Mouse (Mus musculus) heart, embryonic 15.5 days (tissue): ENCODE data around the gene Itpr3. TPM values are rescaled to one million over a fixed set of nuclear protein-coding genes. Genes with fewer than 3 reads are reported as not detected.

Experiments
- ATAC-seq: fragments of 200-750 bp; cut with Nextera tagmentation; replicated peaks from 2 replicates; pipeline ENCODE4 v1.8.0; 2017; ENCODE audit warnings: low read depth, moderate TSS enrichment; ENCODE audit not compliant: insufficient number of reproducible peaks, insufficient read depth, low FRiP score
- H3K27ac ChIP-seq: fragments of 300-500 bp; sonication (generic); 2 replicates; pipeline ENCODE4 v1.5.1; 2015; ENCODE audit warnings: mild to moderate bottlenecking, inconsistent platforms
- H3K27me3 ChIP-seq: fragments of 300-500 bp; sonication (generic); 2 replicates; pipeline ENCODE4 v1.6.1; 2015; ENCODE audit warnings: inconsistent platforms
- H3K36me3 ChIP-seq: fragments of 300-500 bp; sonication (generic); 2 replicates; pipeline ENCODE4 v1.6.1; 2015; ENCODE audit warnings: mild to moderate bottlenecking, inconsistent platforms
- H3K4me1 ChIP-seq: fragments of 300-500 bp; sonication (generic); replicated peaks from 2 replicates; pipeline ENCODE4 v1.6.1; 2015; ENCODE audit warnings: inconsistent platforms
- H3K4me2 ChIP-seq: fragments of 300-500 bp; sonication (generic); 2 replicates; pipeline ENCODE4 v1.6.1; 2015; ENCODE audit warnings: inconsistent platforms, mild to moderate bottlenecking, moderate library complexity
- H3K4me3 ChIP-seq: fragments of 300-500 bp; sonication (generic); 2 replicates; pipeline ENCODE4 v1.5.1; 2015; ENCODE audit warnings: mild to moderate bottlenecking, inconsistent platforms
- H3K9ac ChIP-seq: fragments of 300-500 bp; sonication (generic); 2 replicates; pipeline ENCODE4 v1.6.1; 2015; ENCODE audit warnings: mild to moderate bottlenecking, inconsistent platforms
- H3K9me3 ChIP-seq: fragments of 300-500 bp; sonication (generic); replicated peaks from 2 replicates; pipeline ENCODE4 v1.6.1; 2016; ENCODE audit warnings: inconsistent platforms
- WGBS: fragments of 180-500 bp; shearing (Covaris S2); methylation state at CpG from one replicate; pipeline ENCODE4 v1.1.7; 2015; ENCODE audit warnings: mixed read lengths; 5-methylcytosine and 5-hydroxymethylcytosine counted together
- polyA plus RNA-seq: library from polyadenylated mRNA; unstranded; fragments of >200 nt; fragmentation: Nextera tagmentation; extraction: Ambion mirVana; gene quantifications from 2 replicates; pipeline ENCODE4 v1.2.1, GENCODE M21; 2015

Gene Itpr3
- polyA plus RNA-seq, 1 experiment from 2014 or later: 1.4 TPM

- Histone ChIP-seq H3K27ac (no peak overlapping the region), H3K9me3 (no peaks in the 10 kb centered on the region), H3K9ac (no peak overlapping the region), H3K4me1 (peaks cover 20% of the 10 kb centered on the region), H3K4me2 (no peak overlapping the region), H3K27me3 (no peaks in the 10 kb centered on the region), H3K36me3 (no peaks in the 10 kb centered on the region), H3K4me3 (no peak overlapping the region)
- WGBS: 80% methylated on average over 10 of the region's 10 CpGs
- ATAC-seq: no peak
These were observed 74.1 kb downstream of the Itpr3 start for GRCm38 (mm10) chr17:27131240-27131665.

DNA sequence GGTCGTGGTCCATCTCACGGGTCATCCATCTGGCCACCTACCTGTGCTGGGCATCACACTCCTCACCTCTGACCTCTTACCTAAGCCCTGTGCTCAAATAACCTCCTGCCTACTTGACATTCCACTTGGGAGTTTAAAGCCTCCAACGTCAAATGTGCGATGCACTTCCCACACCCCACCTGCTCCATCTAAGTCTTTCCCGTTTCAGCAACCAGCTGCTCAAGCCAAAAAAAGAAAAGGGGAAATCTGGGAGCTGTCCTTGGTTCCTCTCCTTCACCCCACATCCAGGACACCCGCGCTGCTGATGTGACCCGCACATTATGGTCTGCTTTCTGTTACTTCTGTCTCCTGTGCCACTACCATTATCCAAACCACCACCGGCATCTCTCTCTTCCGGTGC is 75.1 kb downstream of the Itpr3 start:
- Histone ChIP-seq H3K36me3 (no peaks in the 10 kb centered on the region), H3K4me1 (peaks cover 20% of the 10 kb centered on the region), H3K27me3 (no peaks in the 10 kb centered on the region), H3K4me2 (no peak overlapping the region), H3K4me3 (no peak overlapping the region), H3K9me3 (no peaks in the 10 kb centered on the region), H3K27ac (no peak overlapping the region), H3K9ac (no peak overlapping the region)
- 87% methylated on average over 10 of the region's 10 CpGs for WGBS
- no peak for ATAC-seq

DNA sequence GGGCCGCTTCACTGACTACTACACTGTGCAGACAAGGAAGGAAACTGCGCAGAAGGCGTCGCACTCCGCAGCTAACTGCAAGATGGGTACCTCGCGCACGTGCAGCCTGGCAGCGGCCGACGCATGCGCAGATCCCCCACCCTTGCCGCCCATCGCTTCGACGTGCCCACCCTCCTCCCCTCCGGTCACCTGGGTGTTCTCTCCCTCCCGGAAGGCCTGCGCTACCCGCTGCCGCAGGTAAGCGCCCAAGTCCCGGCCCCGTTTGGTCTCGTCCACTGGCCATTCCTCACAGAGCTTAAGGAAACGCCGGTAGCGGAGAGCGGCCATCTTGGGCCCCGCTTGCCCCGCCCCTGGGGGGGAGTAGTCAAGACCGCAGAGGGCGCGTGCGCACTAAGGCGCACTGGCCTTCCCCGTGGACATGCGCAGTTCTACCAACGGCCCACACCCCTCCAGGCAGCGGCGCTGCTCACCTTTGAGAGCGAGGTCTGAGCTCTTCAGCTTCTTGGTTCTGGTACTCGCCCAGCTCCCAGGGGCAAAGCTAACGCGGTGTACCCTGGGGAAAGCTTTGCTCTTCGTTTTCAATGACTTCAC is 76.5 kb downstream of the Itpr3 start, which contains the start of gene Uqcc2:
Uqcc2 (minus strand) TSS at position 366 of the 591 bp plus-strand sequence.
- ATAC-seq: peak; percentile 97
- no peaks in the 10 kb centered on the region for H3K27me3 ChIP-seq
- under 1% methylated on average over 46 of the region's 46 CpGs for WGBS
- peak within 1 kb of the TSS; percentile 63 for H3K4me2 ChIP-seq
- peak within 1 kb of the TSS; percentile 72 for H3K9ac ChIP-seq
- H3K27ac ChIP-seq: peak within 1 kb of the TSS; percentile 75
- peak within 1 kb of the TSS; percentile 79 for H3K4me3 ChIP-seq
- H3K9me3 ChIP-seq: no peaks in the 10 kb centered on the region
- H3K36me3 ChIP-seq: no peaks in the 10 kb centered on the region
- H3K4me1 ChIP-seq: peaks cover 20% of the 10 kb centered on the region

- Histone ChIP-seq H3K27ac (no peak overlapping the region), H3K4me3 (peak overlapping the region; percentile 79), H3K27me3 (no peaks in the 10 kb centered on the region), H3K4me1 (peaks cover 20% of the 10 kb centered on the region), H3K36me3 (no peaks in the 10 kb centered on the region), H3K4me2 (peak overlapping the region; percentile 63), H3K9ac (no peak overlapping the region; the same call in 1 of the 2 replicates), H3K9me3 (no peaks in the 10 kb centered on the region)
- WGBS: 25% methylated on average over 9 of the region's 9 CpGs
- ATAC-seq: no peak
These were observed 77.1 kb downstream of the Itpr3 start for GRCm38 (mm10) chr17:27134187-27134586.

DNA sequence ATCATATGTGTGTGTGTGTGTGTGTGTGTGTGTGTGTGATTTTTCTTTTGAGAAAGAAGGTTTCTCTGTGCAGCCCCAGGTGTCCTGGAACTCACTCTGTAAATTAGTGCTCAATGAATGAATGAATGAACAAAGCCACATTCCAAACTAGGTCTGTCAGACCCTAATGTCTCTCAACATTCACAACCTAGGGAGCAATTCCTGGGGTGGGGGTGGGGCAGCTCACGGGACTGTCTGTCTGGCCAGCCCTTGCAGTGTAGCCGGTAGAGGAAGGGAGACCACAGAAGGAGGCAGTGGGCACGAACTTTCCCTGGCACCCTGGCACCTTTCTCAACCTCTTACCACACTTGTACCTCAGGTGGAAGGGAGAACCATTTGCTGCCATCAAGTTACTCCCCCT is 77.6 kb downstream of the Itpr3 start:
- no peak overlapping the region for H3K27ac ChIP-seq
- ATAC-seq: no peak

DNA sequence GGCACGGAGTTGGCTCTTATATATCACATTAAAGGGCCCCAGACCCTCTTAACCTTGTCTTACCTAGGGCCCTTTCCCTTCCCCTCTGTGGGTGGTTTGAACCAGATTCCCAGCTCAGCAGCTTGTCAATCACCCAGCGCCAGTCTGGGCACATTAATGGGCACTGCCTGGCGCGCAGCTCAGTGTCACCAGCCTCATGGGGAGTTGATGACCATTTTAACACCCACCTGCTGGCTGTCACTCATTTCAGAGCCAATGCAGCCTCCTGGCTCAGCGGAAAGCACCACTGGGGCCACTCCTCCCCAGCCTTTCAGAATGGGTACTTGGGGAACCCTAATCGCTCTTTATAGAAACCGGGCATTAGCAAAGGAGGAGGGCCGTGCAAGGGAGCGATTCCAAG is 81.3 kb downstream of the Itpr3 start:
- peaks cover 5% of the 10 kb centered on the region for H3K4me1 ChIP-seq
- no peaks in the 10 kb centered on the region for H3K9me3 ChIP-seq
- H3K36me3 ChIP-seq: no peaks in the 10 kb centered on the region
- no peak overlapping the region for H3K4me3 ChIP-seq
- no peak overlapping the region for H3K4me2 ChIP-seq
- H3K9ac ChIP-seq: no peak overlapping the region
- no peak for ATAC-seq
- 73% methylated on average over 9 of the region's 9 CpGs for WGBS
- H3K27me3 ChIP-seq: 0 out of 2 replicates have a peak, but pooled peaks cover 6% of the 10 kb centered on the region
- H3K27ac ChIP-seq: no peak overlapping the region

More for the DNA sequence above, 77.6 kb downstream of the Itpr3 start:
- no peaks in the 10 kb centered on the region for H3K36me3 ChIP-seq
- no peaks in the 10 kb centered on the region for H3K9me3 ChIP-seq
- H3K4me3 ChIP-seq: no peak overlapping the region
- H3K4me1 ChIP-seq: peaks cover 15% of the 10 kb centered on the region
- no peaks in the 10 kb centered on the region for H3K27me3 ChIP-seq
- 27% methylated on average over 3 of the region's 3 CpGs for WGBS
- no peak overlapping the region for H3K9ac ChIP-seq
- H3K4me2 ChIP-seq: no peak overlapping the region

DNA sequence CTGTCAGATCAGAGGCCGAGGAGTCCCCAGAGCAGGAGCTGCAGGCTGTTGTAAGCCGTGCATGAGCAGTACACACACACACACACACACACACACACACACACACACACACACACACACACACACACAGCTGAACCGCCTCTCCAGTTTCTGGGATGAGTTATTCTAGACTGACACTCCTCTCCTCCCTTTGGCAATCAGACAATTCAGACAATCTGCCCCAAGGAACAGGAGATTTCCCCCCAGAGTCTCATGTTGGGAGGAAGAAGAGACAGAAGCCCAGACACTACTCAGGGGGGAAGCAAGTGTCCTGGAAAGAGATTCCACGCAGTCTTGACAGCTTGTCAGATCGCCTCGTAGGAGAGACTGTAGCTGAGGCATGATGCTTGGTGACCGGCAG is 82.2 kb downstream of the Itpr3 start:
- Histone ChIP-seq H3K9ac (no peak overlapping the region), H3K27me3 (peaks cover 11% of the 10 kb centered on the region; the same call in 1 of the 2 replicates), H3K9me3 (no peaks in the 10 kb centered on the region), H3K36me3 (no peaks in the 10 kb centered on the region), H3K4me1 (peaks cover 4% of the 10 kb centered on the region; the same call in 1 of the 2 replicates), H3K4me3 (no peak overlapping the region), H3K27ac (no peak overlapping the region), H3K4me2 (no peak overlapping the region)
- no peak for ATAC-seq
- WGBS: 58% methylated on average over 6 of the region's 7 CpGs

DNA sequence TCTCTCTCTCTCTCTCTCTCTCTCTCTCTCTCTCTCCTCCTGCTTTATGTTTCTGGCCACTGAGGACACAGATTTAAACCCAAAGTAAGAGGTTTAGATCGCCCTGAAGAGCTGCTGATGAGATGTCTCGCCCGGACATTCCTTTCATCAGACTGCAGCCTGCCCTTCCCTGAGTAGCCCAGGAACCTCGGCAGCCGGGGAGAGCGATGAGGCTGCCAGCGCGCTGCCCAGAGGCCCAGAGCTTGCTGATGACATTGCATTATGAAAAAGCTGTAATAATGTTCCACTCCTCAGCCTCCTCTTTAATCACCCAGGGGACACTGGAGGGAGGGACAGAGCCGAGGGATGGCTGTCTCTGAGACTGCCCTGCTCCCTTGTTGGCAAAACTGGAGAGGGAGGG is 83.2 kb downstream of the Itpr3 start:
- Histone ChIP-seq H3K36me3 (no peaks in the 10 kb centered on the region), H3K27me3 (peaks cover 19% of the 10 kb centered on the region), H3K4me2 (no peak overlapping the region), H3K27ac (no peak overlapping the region), H3K9me3 (no peaks in the 10 kb centered on the region), H3K4me3 (no peak overlapping the region), H3K4me1 (peaks cover 4% of the 10 kb centered on the region; the same call in 1 of the 2 replicates), H3K9ac (no peak overlapping the region)
- no peak for ATAC-seq
- WGBS: 40% methylated on average over 9 of the region's 9 CpGs

GRCm38 (mm10) chr17:27141971-27142450 is 84.9 kb downstream of the Itpr3 start:
- Histone ChIP-seq H3K4me1 (peaks cover 14% of the 10 kb centered on the region), H3K9ac (no peak overlapping the region), H3K27me3 (peaks cover 32% of the 10 kb centered on the region), H3K9me3 (no peaks in the 10 kb centered on the region), H3K27ac (no peak overlapping the region), H3K36me3 (no peaks in the 10 kb centered on the region), H3K4me2 (peak overlapping the region; percentile 8; the same call in 1 of the 2 replicates), H3K4me3 (no peak overlapping the region)
- peak; percentile 51; the same call in 1 of the 2 replicates for ATAC-seq
- 34% methylated on average over 10 of the region's 10 CpGs for WGBS

- no peaks in the 10 kb centered on the region for H3K9me3 ChIP-seq
- H3K4me2 ChIP-seq: no peak overlapping the region
- no peak overlapping the region for H3K27ac ChIP-seq
- 85% methylated on average over 4 of the region's 4 CpGs for WGBS
- H3K27me3 ChIP-seq: peaks cover 37% of the 10 kb centered on the region
- H3K36me3 ChIP-seq: no peaks in the 10 kb centered on the region
- ATAC-seq: no peak
- H3K4me1 ChIP-seq: peaks cover 14% of the 10 kb centered on the region
- H3K9ac ChIP-seq: no peak overlapping the region
- no peak overlapping the region for H3K4me3 ChIP-seq
These were observed 87.0 kb downstream of the Itpr3 start for GRCm38 (mm10) chr17:27144152-27144551.

DNA sequence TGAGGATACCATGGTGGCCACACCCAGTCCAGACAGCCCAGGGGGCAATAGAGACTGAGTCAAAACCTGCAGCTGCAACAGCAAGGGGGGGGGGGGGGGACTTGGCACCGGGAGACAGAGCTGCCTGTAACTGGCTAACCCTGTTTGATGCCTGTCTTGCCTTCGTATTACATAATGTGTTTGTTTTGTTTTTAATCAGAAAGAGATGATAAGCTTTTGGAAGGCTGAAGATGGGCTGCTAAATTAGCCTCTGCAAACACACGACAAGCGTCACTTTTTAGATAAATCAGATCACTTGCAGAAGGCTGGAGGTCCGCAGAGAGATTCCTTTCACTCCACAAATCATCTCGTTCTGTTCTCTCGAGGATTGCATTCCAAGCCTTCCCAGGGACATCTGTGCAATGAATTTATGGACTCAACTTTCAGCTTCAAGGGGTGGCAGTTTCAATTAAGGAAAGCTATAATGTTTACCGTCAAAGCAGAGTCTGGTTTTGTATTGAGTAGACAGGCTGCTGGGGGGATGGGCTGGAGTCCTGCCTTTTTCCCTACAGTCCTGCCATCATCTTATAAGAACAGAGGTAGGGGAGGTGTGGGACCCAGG is 89.3 kb downstream of the Itpr3 start:
- Histone ChIP-seq H3K9me3 (no peaks in the 10 kb centered on the region), H3K36me3 (no peaks in the 10 kb centered on the region), H3K4me3 (no peak overlapping the region), H3K4me1 (peaks cover 22% of the 10 kb centered on the region), H3K4me2 (0 out of 2 replicates have a peak overlapping the region, but pooled peaks have one; percentile 1), H3K27ac (no peak overlapping the region), H3K27me3 (peaks cover 47% of the 10 kb centered on the region), H3K9ac (no peak overlapping the region)
- no peak for ATAC-seq
- 13% methylated on average over 8 of the region's 8 CpGs for WGBS
